Mouse (Mus musculus) neural tube, embryonic 11.5 days (tissue): ENCODE results near the gene Pipox. TPM values are rescaled to one million over a fixed set of nuclear protein-coding genes. Genes with fewer than 3 reads are reported as not detected.

ENCODE experiments used
- ATAC-seq: fragments of 200-750 bp; cut with Nextera tagmentation; 2 replicates; pipeline ENCODE4 v1.8.0; 2017; ENCODE audit warnings: moderate number of reproducible peaks, mild to moderate bottlenecking, moderate TSS enrichment, moderate library complexity; ENCODE audit not compliant: insufficient read depth, low FRiP score, low TSS enrichment
- DNase-seq: peaks from one replicate; pipeline ENCODE4 v3.0.0-alpha.2; 2015; ENCODE audit warnings: low spot score
- H3K27ac ChIP-seq: fragments of 300-500 bp; sonication (generic); 2 replicates; pipeline ENCODE4 v1.5.1; 2014; ENCODE audit warnings: low read depth, mild to moderate bottlenecking, low read length
- H3K27me3 ChIP-seq: fragments of 300-500 bp; sonication (generic); 2 replicates; pipeline ENCODE4 v1.6.1; 2014; ENCODE audit warnings: mild to moderate bottlenecking, low read length, mixed read lengths; ENCODE audit not compliant: control insufficient read depth, insufficient read depth
- H3K36me3 ChIP-seq: fragments of 300-500 bp; sonication (generic); 2 replicates; pipeline ENCODE4 v1.6.1; 2014; ENCODE audit warnings: mild to moderate bottlenecking, low read length, moderate library complexity, mixed read lengths; ENCODE audit not compliant: control insufficient read depth, insufficient read depth
- H3K4me1 ChIP-seq: fragments of 300-500 bp; sonication (generic); 2 replicates; pipeline ENCODE4 v1.6.1; 2014; ENCODE audit warnings: low read length, mixed read lengths; ENCODE audit not compliant: control insufficient read depth, insufficient read depth
- H3K4me2 ChIP-seq: fragments of 300-500 bp; sonication (generic); 2 replicates; pipeline ENCODE4 v1.6.1; 2014; ENCODE audit warnings: low read depth, mild to moderate bottlenecking, moderate library complexity
- H3K4me3 ChIP-seq: fragments of 300-500 bp; sonication (generic); 2 replicates; pipeline ENCODE4 v1.5.1; 2014; ENCODE audit warnings: low read depth, low read length
- H3K9ac ChIP-seq: fragments of 300-500 bp; sonication (generic); 2 replicates; pipeline ENCODE4 v1.6.1; 2014; ENCODE audit warnings: mild to moderate bottlenecking, low read length
- H3K9me3 ChIP-seq: fragments of 300-500 bp; sonication (generic); 2 replicates; pipeline ENCODE4 v1.6.1; 2016; ENCODE audit warnings: low read length; ENCODE audit not compliant: control insufficient read depth
- WGBS: fragments of 180-500 bp; shearing (Covaris S2); extraction: QIAGEN DNeasy Blood & Tissue Kit; methylation state at CpG from one replicate; pipeline ENCODE4 v1.1.7; 2014; 5-methylcytosine and 5-hydroxymethylcytosine counted together
- polyA plus RNA-seq: library from polyadenylated mRNA; unstranded; fragments of >200 nt; fragmentation: Nextera tagmentation; extraction: Ambion mirVana; gene quantifications from 2 replicates; pipeline ENCODE4 v1.2.1, GENCODE M21; 2014

Pipox gene
- polyA plus RNA-seq, 1 experiment from 2014 or later = 4.0 TPM

- ATAC-seq = 0 out of 2 replicates have a peak, but pooled peaks have one; percentile 20
- Histone ChIP-seq H3K27me3 (peaks cover 60% of the 10 kb centered on the region), H3K36me3 (no peaks in the 10 kb centered on the region), H3K4me1 (peaks cover 10% of the 10 kb centered on the region), H3K9me3 (no peaks in the 10 kb centered on the region), H3K4me2 (peak overlapping the region; percentile 94), H3K9ac (no peak overlapping the region; the same call in 1 of the 2 replicates), H3K4me3 (peak overlapping the region; percentile 54), H3K27ac (no peak overlapping the region)
- WGBS = 1% methylated on average over 41 of the region's 41 CpGs
- DNase-seq = no peak
Observed at GRCm38 (mm10) chr11:77931541-77932433, 37.9 kb upstream of the Pipox start.

GRCm38 (mm10) chr11:77930751-77931540 lies 37.0 kb upstream of the Pipox start, which contains the start of gene Sez6:
Sez6 (plus strand) TSS chr11:77930800.
- DNase-seq (peak; percentile 89), ATAC-seq (peak; percentile 76)
- H3K27me3 ChIP-seq = peaks cover 53% of the 10 kb centered on the region
- no peaks in the 10 kb centered on the region for H3K9me3 ChIP-seq
- no peaks in the 10 kb centered on the region for H3K36me3 ChIP-seq
- H3K9ac ChIP-seq = peak within 1 kb of the TSS; percentile 69
- peaks cover 15% of the 10 kb centered on the region for H3K4me1 ChIP-seq
- H3K27ac ChIP-seq = peak within 1 kb of the TSS; percentile 75
- peak within 1 kb of the TSS; percentile 94 for H3K4me2 ChIP-seq
- WGBS = under 1% methylated on average over 85 of the region's 94 CpGs
- peak within 1 kb of the TSS; percentile 54 for H3K4me3 ChIP-seq

- no peaks in the 10 kb centered on the region for H3K9me3 ChIP-seq
- no peak overlapping the region for H3K4me2 ChIP-seq
- DNase-seq (no peak), ATAC-seq (no peak)
- no peak overlapping the region for H3K27ac ChIP-seq
- WGBS = 75% methylated on average over 5 of the region's 5 CpGs
- H3K4me1 ChIP-seq = peaks cover 16% of the 10 kb centered on the region
- H3K4me3 ChIP-seq = no peak overlapping the region
- no peaks in the 10 kb centered on the region for H3K36me3 ChIP-seq
- no peak overlapping the region for H3K9ac ChIP-seq
- H3K27me3 ChIP-seq = peaks cover 30% of the 10 kb centered on the region
Observed at GRCm38 (mm10) chr11:77927837-77928236, 33.9 kb upstream of the Pipox start.

GRCm38 (mm10) chr11:77926666-77927065 lies 32.8 kb upstream of the Pipox start:
- Histone ChIP-seq H3K9ac (no peak overlapping the region), H3K4me1 (peaks cover 11% of the 10 kb centered on the region; the same call in 1 of the 2 replicates), H3K4me2 (no peak overlapping the region), H3K9me3 (no peaks in the 10 kb centered on the region), H3K36me3 (no peaks in the 10 kb centered on the region), H3K4me3 (no peak overlapping the region), H3K27ac (no peak overlapping the region), H3K27me3 (peaks cover 18% of the 10 kb centered on the region)
- no peak for ATAC-seq
- WGBS = 8% methylated on average over 9 of the region's 9 CpGs
- DNase-seq = no peak

DNA sequence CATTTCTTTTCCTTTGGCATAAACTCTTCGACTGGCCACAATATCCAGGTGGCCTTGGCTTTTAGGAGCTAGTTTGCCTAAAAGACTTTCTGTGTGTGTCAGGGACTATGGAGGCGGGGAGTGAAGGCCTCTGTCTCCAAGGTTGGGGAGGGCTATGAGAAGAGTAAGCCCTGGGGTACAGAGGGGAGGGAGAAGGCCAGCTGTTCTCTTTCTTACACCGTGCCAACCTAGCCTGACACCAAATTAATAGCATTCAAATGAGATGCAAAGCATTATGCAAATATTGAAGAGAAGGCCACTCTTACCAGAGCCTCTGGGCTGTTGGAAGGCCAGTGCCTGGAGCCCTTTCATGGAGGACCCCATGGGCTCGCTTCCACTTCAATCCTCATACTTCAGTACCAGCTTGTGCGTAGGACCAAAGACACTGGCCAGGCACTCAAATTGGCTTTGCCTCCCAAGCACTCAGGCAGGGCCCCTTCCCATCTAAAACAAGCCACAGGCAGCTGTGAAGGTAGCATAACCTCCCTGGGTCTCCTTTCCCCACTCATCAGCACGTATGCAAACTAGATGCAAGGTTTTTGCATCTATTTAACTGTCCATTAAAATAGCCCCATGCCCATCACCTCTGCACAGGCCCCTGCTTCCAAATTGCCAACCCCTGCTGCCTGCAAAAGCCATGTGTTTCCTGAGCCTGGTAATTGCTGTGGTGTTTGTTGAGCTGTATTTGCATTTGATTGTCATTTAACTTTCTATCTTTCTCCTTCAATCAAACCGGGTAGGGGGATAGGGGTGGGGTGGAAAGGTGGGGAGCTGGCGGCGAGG lies 32.2 kb upstream of the Pipox start:
- no peak overlapping the region for H3K4me2 ChIP-seq
- 20% methylated on average over 9 of the region's 9 CpGs for WGBS
- no peaks in the 10 kb centered on the region for H3K36me3 ChIP-seq
- H3K9ac ChIP-seq = no peak overlapping the region
- peaks cover 16% of the 10 kb centered on the region for H3K27me3 ChIP-seq
- no peaks in the 10 kb centered on the region for H3K9me3 ChIP-seq
- H3K4me3 ChIP-seq = no peak overlapping the region
- ATAC-seq (peak; percentile 60; the same call in 1 of the 2 replicates), DNase-seq (no peak)
- no peak overlapping the region for H3K27ac ChIP-seq
- 0 out of 2 replicates have a peak, but pooled peaks cover 9% of the 10 kb centered on the region for H3K4me1 ChIP-seq

DNA sequence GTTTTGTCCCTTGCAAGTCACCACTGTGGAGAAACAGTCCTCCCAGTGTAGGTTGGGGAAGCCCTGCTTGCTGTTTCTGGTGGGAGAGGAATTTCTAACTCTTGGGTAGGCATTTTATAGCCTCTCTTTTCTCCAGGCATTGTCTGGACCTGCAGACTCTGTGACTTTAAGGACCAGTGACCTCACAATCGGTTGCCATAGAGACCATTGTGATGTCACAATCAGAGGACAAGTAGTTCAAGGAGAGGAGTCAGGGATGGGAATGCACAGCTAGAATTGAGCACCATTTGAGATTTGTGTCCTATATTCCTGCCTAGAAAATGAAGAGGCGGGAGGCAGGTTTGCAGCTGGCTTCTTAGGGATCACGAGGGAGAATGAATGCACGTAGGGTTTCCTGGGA lies 29.4 kb upstream of the Pipox start:
- Histone ChIP-seq H3K27ac (no peak overlapping the region), H3K36me3 (no peaks in the 10 kb centered on the region), H3K4me1 (0 out of 2 replicates have a peak, but pooled peaks cover 9% of the 10 kb centered on the region), H3K9me3 (no peaks in the 10 kb centered on the region), H3K27me3 (peaks cover 12% of the 10 kb centered on the region), H3K4me2 (no peak overlapping the region), H3K4me3 (no peak overlapping the region), H3K9ac (no peak overlapping the region)
- 64% methylated on average over 4 of the region's 4 CpGs for WGBS
- ATAC-seq (no peak), DNase-seq (no peak)

GRCm38 (mm10) chr11:77917166-77917565 lies 23.3 kb upstream of the Pipox start:
- Histone ChIP-seq H3K9ac (no peak overlapping the region), H3K4me3 (no peak overlapping the region), H3K27me3 (peaks cover 29% of the 10 kb centered on the region), H3K4me1 (peaks cover 7% of the 10 kb centered on the region; the same call in 1 of the 2 replicates), H3K9me3 (no peaks in the 10 kb centered on the region), H3K36me3 (no peaks in the 10 kb centered on the region), H3K4me2 (no peak overlapping the region), H3K27ac (no peak overlapping the region)
- ATAC-seq (no peak), DNase-seq (no peak)
- WGBS = 54% methylated on average over 10 of the region's 10 CpGs

DNA sequence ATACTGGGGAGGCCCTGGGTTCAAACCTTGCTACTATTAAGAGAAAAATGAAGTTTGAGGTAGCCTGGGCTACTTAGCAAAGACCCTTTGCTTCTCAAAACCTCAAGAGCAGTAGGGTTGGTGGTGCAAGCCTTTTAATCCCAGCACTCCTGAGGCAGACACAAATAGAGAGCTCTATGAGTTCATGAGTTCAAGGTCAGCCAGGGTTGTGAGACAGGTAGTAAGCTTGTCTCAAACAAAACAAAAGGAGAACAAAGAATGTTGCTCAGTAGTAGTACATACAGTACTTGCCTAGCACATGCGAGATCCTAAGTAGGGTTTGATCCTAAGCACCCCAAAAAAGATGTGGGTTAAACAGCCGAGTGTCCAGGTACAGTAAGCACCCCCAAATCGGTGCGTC lies 22.8 kb upstream of the Pipox start:
- no peak for ATAC-seq
- no peaks in the 10 kb centered on the region for H3K36me3 ChIP-seq

More for the DNA sequence above, 22.8 kb upstream of the Pipox start:
- peaks cover 29% of the 10 kb centered on the region for H3K27me3 ChIP-seq
- no peak for DNase-seq
- no peaks in the 10 kb centered on the region for H3K9me3 ChIP-seq
- H3K27ac ChIP-seq = no peak overlapping the region
- no peak overlapping the region for H3K4me2 ChIP-seq
- 75% methylated on average over 4 of the region's 4 CpGs for WGBS
- peaks cover 7% of the 10 kb centered on the region; the same call in 1 of the 2 replicates for H3K4me1 ChIP-seq
- H3K4me3 ChIP-seq = no peak overlapping the region
- no peak overlapping the region for H3K9ac ChIP-seq
